Comparison of ENCODE assay signal across 9 mouse cellular contexts in genomic region chr2:112454125-112454861, GRCm38 (mm10). TPM values are rescaled to one million over a fixed set of nuclear protein-coding genes. Genes with fewer than 3 reads are reported as not detected.
DNase-seq lines count a peak whose midpoint lies in the region; ATAC-seq and TF ChIP-seq lines count a peak whose summit lies in the region.
"Had no signal": no experiment of that assay in that cellular context is flagged by ENCODE, and none has a peak within 500 bp of the region (broad histone marks: within the 10 kb centered on the region; RNA-seq: fewer than 3 reads in every experiment).

No protein-coding gene starts in this region.

- TF ChIP-seq EP300 in liver, postnatal 0 days (IDR thresholded peaks at IDR 0.05; ENCODE audit: low read depth), result no peak

- H3K4me2 ChIP-seq in forebrain, embryonic 16.5 days (ENCODE audit: low read length), result peak overlapping the region; percentile 87
- peak overlapping the region; percentile 68 for H3K4me2 ChIP-seq in liver, postnatal 0 days (ENCODE audit: low read depth, low read length)

- 29% methylated on average over 17 of the region's 17 CpGs for WGBS in forebrain, embryonic 16.5 days
- WGBS in liver, postnatal 0 days (ENCODE audit: insufficient replicate concordance), result 28% methylated on average over 17 of the region's 17 CpGs

- no peaks in the 10 kb centered on the region for H3K9me3 ChIP-seq in E14TG2a.4 (ENCODE audit: low read length)
- no peaks in the 10 kb centered on the region for H3K9me3 ChIP-seq in forebrain, embryonic 16.5 days (ENCODE audit: control insufficient read depth, low read length)
- no peaks in the 10 kb centered on the region for H3K9me3 ChIP-seq in liver, postnatal 0 days (ENCODE audit: low read length)

- peaks cover 21% of the 10 kb centered on the region for H3K4me1 ChIP-seq in E14TG2a.4 (replicated peaks; ENCODE audit: low read depth, low read length)
- H3K4me1 ChIP-seq in forebrain, embryonic 16.5 days (replicated peaks; ENCODE audit: control insufficient read depth, insufficient read depth, low read length), result peaks cover 12% of the 10 kb centered on the region
- peaks cover 3% of the 10 kb centered on the region; the same call in 1 of the 2 replicates for H3K4me1 ChIP-seq in liver, postnatal 0 days (ENCODE audit: insufficient read depth)

- peak; percentile 55 for DNase-seq in heart, adult 11 months
- DNase-seq in heart, adult 18-20 months, result no peak
- DNase-seq in liver, postnatal 0 days, result no peak
- DNase-seq in left cerebral cortex, postnatal 36 days (ENCODE audit: low spot score in 2 of 2), result no peak
- DNase-seq in cerebellum, adult 8-10 months, result no peak
- DNase-seq in adrenal gland, postnatal 14 days, result no peak

- peak overlapping the region; percentile 56; the same call in 1 of the 2 replicates for H3K27ac ChIP-seq in forebrain, embryonic 16.5 days (ENCODE audit: low read length)
- H3K27ac ChIP-seq in liver, postnatal 0 days (ENCODE audit: low read depth), result peak overlapping the region; percentile 78

- peak; percentile 69 for ATAC-seq in forebrain, embryonic 16.5 days
- ATAC-seq in liver, postnatal 0 days, result no peak; the same call in 1 of the 2 replicates

- H3K36me3 ChIP-seq in E14TG2a.4 (ENCODE audit: insufficient read depth, low read length), result no peaks in the 10 kb centered on the region
- no peaks in the 10 kb centered on the region for H3K36me3 ChIP-seq in forebrain, embryonic 16.5 days (ENCODE audit: control insufficient read depth, insufficient read depth)
- H3K36me3 ChIP-seq in liver, postnatal 0 days (replicated peaks; ENCODE audit: insufficient read depth, low read length), result no peaks in the 10 kb centered on the region

- H3K27me3 ChIP-seq in E14TG2a.4 (ENCODE audit: insufficient read depth, low read length), result no peaks in the 10 kb centered on the region
- H3K27me3 ChIP-seq in forebrain, embryonic 16.5 days (replicated peaks; ENCODE audit: control insufficient read depth, insufficient read depth, low read length), result no peaks in the 10 kb centered on the region
- no peaks in the 10 kb centered on the region for H3K27me3 ChIP-seq in liver, postnatal 0 days (ENCODE audit: insufficient read depth, low read length)

- peak overlapping the region; percentile 81 for H3K9ac ChIP-seq in forebrain, embryonic 16.5 days (replicated peaks; ENCODE audit: low read depth, low read length)
- peak overlapping the region; percentile 79 for H3K9ac ChIP-seq in liver, postnatal 0 days (replicated peaks)

- H3K4me3 ChIP-seq in E14TG2a.4 (replicated peaks; ENCODE audit: low read length), result peak overlapping the region; percentile 98
- H3K4me3 ChIP-seq in forebrain, embryonic 16.5 days (replicated peaks; ENCODE audit: low read length), result peak overlapping the region; percentile 61
- H3K4me3 ChIP-seq in liver, postnatal 0 days (ENCODE audit: low read depth, low read length), result peak overlapping the region; percentile 70

- TF ChIP-seq CTCF in E14TG2a.4 (conservative IDR thresholded peaks at IDR 0.05; ENCODE audit: low read length), result no peak
- TF ChIP-seq CTCF in liver, postnatal 0 days (IDR thresholded peaks at IDR 0.05; ENCODE audit: low read depth), result no peak

- intact Hi-C loops in left cerebral cortex, postnatal 36 days (cut with DNase I), result no loop called here

RNA-seq across cellular contexts. Expression of gene Emc7, which starts 0.5 kb away (rescaled TPM):
- total RNA-seq in heart, adult 18-20 months (2021), result 10 to 100 TPM; 17.3 TPM
- polyA plus RNA-seq in forebrain, embryonic 16.5 days (2015; fragmentation: Nextera tagmentation; extraction: Ambion mirVana), result 17.2 and 18.0 TPM in 2 replicates
- 19.1 and 19.2 TPM in 2 replicates for polyA plus RNA-seq in liver, postnatal 0 days (2015; fragmentation: Nextera tagmentation; extraction: Ambion mirVana)
- total RNA-seq in left cerebral cortex, postnatal 36 days (2021), result 10 to 100 TPM; 46.7 to 50.5 TPM
- total RNA-seq in adrenal gland, postnatal 14 days (2021), result 25.1 and 25.5 TPM in 2 replicates

RNA-seq across cellular contexts. Expression of gene Chrm5, which starts 26.3 kb away (rescaled TPM):
- not detected for total RNA-seq in heart, adult 18-20 months (2021)
- polyA plus RNA-seq in forebrain, embryonic 16.5 days (2015; fragmentation: Nextera tagmentation; extraction: Ambion mirVana), result 0.80 and 1.2 TPM in 2 replicates
- not detected in 2 replicates for polyA plus RNA-seq in liver, postnatal 0 days (2015; fragmentation: Nextera tagmentation; extraction: Ambion mirVana)
- total RNA-seq in left cerebral cortex, postnatal 36 days (2021), result 1 to 10 TPM in 1 of 2 experiments, under 1 TPM in 1; 0.44 to 1.5 TPM
- not detected in 2 replicates for total RNA-seq in adrenal gland, postnatal 14 days (2021)
- polyA plus RNA-seq: gonadal fat pad, adult 2 months had no signal

RNA-seq across cellular contexts. Expression of gene Aven, which starts 38.5 kb away (rescaled TPM):
- 10 to 100 TPM; 15.3 to 22.5 TPM for total RNA-seq in heart, adult 18-20 months (2021)
- polyA plus RNA-seq in forebrain, embryonic 16.5 days (2015; fragmentation: Nextera tagmentation; extraction: Ambion mirVana), result 1.9 and 2.2 TPM in 2 replicates
- 3.2 and 3.6 TPM in 2 replicates for polyA plus RNA-seq in liver, postnatal 0 days (2015; fragmentation: Nextera tagmentation; extraction: Ambion mirVana)
- 10 to 100 TPM; 11.1 to 12.6 TPM for total RNA-seq in left cerebral cortex, postnatal 36 days (2021)
- total RNA-seq in adrenal gland, postnatal 14 days (2021), result 15.3 and 15.4 TPM in 2 replicates
